Mouse (Mus musculus) liver, postnatal 0 days (tissue): ENCODE measurements around the gene Trpm3.

Experiments
- CTCF ChIP-seq: sonication (generic); IDR thresholded peaks from 2 replicates; pipeline ENCODE4 v1.5.1; 2016; ENCODE audit warnings: antibody characterized with exemption, low read depth
- EP300 ChIP-seq: IDR thresholded peaks from 2 replicates; pipeline ENCODE4 v1.6.1; 2016; ENCODE audit warnings: antibody characterized with exemption, low read depth, mild to moderate bottlenecking

GRCm38 (mm10) chr19:22552179-22552578 lies 413.3 kb downstream of the Trpm3 start:
- peak; percentile 78 for TF ChIP-seq CTCF
- TF ChIP-seq EP300 = no peak
